Mouse (Mus musculus): ENCODE results near the gene Mcm7. TPM values are rescaled to one million over a fixed set of nuclear protein-coding genes. Genes with fewer than 3 reads are reported as not detected.
A peak's percentile ranks its signal among the peaks of the same experiment; 100 is the strongest.
"Not testable (repeated sequence)": the region's sequence is repeated elsewhere in the genome, so short reads cannot be mapped to it uniquely, and the experiment has no call there.

Mcm7 gene
- 10 to 100 TPM in 1 of 2 experiments, 1 to 10 TPM in 1; 9.3 to 11.6 TPM for total RNA-seq (2021)
- long read RNA-seq, experiment 1, transcript Mcm7-201 (15 exons, 2,962 nt): major isoform, 7 of 10 reads
- long read RNA-seq, experiment 1, partial matches to known transcripts: 0 of 10 reads
- long read RNA-seq, experiment 1, other reads (novel, unspliced or antisense): 3 of 10 reads
- long read RNA-seq, experiment 2, transcript Mcm7-201 (15 exons, 2,962 nt): major isoform, 6 of 9 reads
- long read RNA-seq, experiment 2, partial matches to known transcripts: 0 of 9 reads
- long read RNA-seq, experiment 2, other reads (novel, unspliced or antisense): 3 of 9 reads

DNA sequence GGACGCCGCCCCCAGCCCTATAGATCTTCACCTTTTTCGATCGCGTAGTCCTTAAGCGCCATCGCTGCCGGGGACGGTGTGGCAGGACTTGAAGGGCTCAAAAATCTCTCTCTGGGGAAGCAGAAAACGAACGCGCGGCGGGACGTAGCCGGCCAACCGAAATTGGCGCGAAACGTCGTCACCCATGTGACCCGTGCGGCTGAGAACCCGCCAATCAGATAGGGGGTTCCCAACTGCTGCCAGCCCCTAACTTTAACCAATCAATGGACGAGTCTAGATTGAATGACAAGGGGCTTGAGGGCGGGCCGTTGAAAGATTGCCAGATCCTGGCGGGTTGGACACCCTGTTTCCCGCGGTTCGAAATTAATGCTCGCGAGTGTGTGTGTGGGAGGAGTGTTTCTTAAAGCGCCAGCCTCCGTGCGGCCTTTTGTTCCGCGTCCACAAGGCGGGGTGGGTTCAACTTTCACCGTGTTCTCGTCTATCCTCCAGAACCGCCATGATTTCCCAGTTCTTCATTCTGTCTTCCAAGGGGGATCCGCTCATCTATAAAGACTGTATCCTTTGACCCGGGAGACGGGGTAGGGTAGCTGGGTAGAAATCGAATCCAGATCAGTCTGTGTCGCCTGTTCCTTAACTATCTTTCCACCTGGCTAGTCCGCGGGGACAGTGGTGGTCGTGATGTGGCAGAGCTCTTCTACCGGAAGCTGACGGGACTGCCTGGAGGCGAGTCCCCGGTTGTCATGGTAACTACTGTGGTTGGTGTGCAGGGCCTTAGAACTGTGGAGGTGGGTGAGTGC, at the start of gene Mcm7, which contains the start of gene Ap4m1:
TSS of gene Mcm7 (minus strand) at position 728 of the 797 bp plus-strand sequence.
TSS of gene Ap4m1 (plus strand) at position 308 of the 797 bp plus-strand sequence.
- peak; percentile 99 to 100 for DNase-seq

DNA sequence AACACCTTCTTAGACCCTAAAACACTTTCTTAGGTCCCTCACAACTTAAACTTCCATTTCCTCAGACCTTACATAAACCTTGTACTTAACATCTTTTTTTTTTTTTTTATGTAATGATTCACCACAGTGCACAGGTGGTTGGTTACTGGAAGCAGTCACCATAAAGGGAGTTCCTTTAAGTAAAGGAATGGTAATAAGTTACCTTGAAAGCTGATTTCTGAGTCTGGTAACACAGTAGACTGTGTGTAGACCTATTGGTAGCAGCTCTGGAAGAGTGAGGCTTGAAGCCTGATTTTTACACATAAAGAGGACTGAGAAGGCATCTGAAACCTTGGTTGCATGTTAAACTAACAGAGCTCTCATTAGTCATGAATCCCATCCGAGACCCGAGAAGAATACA, 47.6 kb upstream of the Mcm7 start:
- no peak for DNase-seq

DNA sequence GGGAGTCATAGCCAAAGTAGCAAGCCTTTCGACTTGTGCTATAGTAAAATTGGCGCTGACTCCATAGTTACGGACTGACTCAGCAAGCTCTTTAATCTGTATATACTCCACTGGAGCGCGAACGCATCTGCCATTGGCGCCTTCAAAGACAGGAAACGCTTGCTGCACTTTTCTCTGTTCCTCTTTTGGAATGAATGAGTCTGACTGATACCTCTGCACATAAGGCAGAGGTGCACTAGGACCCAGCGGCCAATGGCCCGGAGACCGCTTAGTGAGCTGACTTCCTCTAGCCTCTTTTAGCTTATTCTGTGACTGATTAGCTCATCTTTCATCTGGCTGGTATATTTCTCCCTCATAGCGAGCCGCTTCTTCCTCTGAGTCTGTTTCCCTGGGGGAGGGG, 44.4 kb upstream of the Mcm7 start:
- DNase-seq: not testable (repeated sequence)

DNA sequence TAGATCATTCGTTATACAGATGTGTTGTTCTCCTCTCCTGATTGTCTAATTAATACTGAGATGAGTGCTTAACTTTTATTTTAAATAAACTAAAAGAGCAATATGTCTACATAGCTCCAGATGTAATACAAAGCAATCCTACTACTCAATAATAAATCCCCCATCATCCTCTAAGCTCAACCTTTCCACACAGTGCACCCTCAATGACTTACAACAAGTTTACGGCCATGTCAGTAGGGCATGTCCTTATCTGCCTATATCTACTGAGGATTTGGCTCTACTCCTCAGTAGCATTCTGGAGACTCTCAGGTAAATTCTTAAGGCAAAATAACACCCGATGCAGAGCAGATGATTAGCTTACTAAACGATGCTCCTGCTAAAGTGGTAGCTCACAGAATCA, 35.7 kb upstream of the Mcm7 start:
- no peak for DNase-seq

DNA sequence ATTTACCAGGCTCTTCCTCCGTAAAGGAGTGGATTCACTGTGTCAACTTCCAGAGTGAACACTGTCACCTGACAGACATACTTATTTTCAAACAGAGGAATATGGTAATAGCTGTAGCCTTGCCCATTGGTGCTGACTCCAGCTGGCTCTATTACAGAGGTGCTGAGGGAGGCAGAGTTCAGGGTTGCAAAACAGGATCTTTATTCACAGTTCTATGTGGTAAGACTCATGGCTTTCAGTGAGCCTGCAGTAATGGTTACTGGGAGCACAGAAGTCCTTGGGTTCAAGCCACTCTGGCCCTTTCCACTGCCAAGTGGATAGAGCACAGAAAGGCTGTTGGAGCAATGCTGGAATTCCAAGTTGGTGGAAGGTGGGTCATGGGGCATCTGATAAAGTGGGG, 35.0 kb upstream of the Mcm7 start:
- DNase-seq: peak in 1 of 2 experiments; percentile 47

- DNase-seq: no peak
Observed at GRCm38 (mm10) chr5:138202086-138202485, 29.9 kb upstream of the Mcm7 start.

GRCm38 (mm10) chr5:138199576-138199975, 27.4 kb upstream of the Mcm7 start:
- no peak for DNase-seq

DNA sequence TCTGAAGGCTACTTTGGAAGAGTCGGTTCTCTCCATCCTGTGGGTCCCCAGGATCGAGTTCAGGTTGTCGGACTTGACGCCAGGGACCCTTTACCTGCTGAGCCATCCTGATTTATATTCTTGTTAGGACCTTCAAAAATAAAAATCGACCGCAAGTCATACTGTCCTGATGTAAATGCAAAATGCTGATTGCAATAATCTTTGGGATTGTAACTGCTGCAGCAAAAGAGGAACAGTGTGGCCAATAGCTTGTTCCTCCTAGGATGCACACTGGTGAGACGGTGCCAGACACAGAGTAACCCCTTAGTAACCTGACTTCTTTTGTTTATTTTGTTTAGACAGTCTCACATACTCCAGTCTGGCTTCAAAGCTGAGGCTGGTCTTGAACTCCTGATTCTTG, 23.2 kb upstream of the Mcm7 start:
- DNase-seq: no peak

DNA sequence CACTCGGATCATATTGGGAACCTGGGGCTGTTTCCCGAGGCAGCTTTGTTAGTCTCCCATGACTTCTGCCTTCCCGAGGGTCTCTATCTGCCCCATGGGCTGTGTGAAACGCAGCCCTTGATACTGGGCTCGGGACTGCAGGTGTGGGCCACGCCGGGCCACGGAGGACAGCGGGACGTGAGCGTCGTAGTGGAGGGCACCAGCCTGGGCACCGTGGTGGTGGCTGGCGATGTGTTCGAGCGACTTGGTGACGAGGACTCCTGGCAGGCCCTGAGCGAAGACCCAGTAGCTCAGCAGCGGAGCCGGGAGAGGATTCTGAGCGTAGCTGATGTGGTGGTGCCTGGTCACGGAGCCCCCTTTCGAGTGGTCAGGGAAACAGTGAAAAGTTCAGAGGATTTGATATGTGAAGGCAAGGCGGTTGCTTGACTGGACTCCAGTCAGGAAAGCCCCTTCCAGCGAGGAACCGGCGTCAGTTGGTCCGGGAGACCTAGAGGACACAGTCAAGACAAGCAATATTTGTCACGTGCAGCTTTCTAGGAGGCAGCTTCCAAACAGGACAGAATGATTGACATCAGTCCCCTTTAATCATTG, 22.6 kb upstream of the Mcm7 start:
- DNase-seq: peak; percentile 31 to 58

DNA sequence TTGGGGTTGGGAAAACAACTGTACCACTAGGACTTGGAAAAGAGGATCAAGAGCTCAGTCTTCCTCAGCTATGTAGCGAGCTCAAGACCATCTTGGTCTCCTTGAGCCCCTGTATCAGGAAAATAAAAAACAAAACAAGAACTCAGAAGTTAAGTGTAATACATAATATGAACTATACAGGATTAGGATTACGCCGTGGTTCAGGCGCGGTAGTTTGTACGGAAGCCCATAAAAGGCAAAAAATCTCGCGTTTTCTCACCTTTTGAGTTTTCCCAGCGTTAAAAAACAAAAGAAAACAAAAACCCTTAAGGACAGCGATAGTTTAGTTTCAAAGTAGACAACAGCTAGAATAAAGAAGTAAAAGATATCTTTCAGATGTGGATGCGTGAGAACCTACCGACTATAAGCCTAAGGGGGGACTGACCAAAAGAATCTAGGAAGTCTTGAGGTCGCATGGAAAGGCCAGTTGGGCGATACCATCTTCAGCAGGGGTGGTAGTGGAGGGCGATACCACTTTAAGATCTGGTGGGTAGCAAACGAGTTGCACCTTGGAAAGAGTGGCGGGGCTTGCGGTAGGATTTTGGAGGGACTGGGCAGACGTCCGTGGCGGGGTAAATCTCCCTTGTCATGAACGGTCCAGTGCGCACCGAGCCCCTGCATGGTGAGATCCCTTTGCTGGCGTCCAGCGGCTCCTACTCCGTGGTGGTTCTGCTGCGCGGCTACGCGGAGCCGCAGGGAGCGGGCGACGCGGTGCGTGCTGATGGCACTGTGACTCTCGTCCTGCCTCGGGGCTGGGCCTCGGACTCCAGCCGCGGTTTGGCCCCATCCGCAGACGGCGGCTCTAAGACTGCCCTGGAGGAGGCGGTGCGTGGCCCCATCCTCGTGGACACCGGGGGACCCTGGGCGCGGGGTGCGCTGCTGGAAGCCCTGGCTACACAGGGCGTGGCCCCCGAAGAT, 21.8 kb upstream of the Mcm7 start, which contains the start of gene Mblac1:
TSS of gene Mblac1 (plus strand) at position 544 of the 957 bp plus-strand sequence.
- DNase-seq: peak; percentile 90 to 94

DNA sequence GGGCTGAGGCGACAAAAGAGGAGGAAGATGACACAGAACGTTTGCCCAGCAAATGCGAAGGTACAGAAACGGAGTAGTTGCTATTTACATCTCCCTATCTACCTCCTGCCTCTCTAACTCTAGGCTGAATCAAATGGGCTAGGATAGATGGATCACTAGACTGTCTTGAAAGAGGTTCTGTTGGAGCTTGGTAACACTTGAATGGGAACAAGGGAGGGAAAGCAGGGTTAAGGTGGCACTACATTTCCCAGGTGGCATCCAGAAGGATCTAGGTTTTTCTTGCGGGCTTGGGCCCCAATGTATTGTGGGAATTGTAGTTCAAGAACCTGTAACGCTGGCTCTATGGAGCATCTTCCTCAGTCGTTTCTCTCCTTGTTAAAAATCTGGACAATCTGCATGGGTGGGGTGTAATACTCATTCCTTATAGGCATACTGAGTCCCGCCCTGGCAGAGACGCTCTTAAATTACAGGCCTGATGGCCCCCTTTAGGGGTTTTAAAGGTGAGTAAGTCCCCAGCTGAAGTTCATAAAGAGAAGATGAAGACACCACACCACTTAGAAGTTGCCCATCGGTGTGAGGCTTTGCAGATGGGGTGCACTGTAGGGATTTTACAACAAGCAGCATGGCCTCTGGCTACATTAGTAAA, 15.6 kb upstream of the Mcm7 start:
- DNase-seq: peak; percentile 87 to 89

- DNase-seq: peak; percentile 90 to 93
Observed at GRCm38 (mm10) chr5:138186950-138187638, 14.9 kb upstream of the Mcm7 start, which contains the start of the genes Taf6 and Cnpy4. Taf6 (minus strand) TSS chr5:138187451. Cnpy4 (plus strand) TSS chr5:138187485.

- DNase-seq: no peak
Observed at GRCm38 (mm10) chr5:138173217-138173616, 995 bp upstream of the Mcm7 start.

DNA sequence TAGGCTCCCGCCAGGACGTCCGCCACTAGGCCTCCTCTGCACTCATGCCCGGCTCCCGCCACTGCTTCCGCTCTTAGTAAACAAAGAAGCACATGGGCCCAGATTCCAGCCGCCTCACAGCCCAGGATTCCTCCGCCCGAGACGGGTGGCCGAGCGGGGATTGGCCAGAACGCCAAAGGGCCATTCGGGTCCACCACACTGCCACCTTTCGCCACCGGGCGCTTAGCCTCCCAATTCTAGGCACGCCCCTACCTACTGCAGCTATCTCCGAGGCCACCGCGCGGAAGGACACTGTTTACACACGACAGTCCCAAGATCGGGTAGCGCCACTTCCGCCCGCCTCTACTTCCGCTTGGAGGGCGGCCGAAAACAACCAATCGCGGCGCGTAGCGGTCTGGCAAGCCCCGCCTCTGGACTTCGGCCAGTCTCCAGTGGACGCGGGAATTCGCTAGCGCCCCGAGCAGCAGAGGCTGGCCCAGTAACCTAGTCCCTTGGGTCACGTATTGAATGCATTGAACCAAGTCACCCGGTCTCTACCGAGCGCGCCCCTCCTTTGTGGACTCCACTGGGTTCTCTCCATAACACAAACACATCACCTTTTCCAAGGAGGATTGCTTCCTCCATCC, 1.2 kb downstream of the Mcm7 start:
- DNase-seq: peak; percentile 97 to 98

DNA sequence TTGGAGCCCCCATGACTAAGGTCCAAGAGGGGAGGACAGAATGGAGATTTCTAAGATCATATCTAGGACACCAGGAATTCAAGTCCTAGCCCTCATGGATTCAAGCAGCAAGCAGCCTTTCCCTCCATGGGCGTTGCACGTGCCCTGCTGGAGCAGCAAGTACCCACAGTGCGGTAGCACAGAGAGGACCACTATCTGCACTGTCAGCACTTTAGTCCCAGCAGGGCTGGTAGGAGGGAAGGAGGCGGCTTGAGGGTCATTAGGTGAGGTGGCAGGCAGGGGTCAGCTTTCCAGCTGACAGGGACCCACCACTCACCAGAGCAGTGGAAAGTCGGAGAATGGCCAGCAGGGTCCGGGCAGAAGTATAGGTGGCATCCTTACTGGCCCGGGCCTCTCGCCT, 6.6 kb downstream of the Mcm7 start:
- DNase-seq: no peak

DNA sequence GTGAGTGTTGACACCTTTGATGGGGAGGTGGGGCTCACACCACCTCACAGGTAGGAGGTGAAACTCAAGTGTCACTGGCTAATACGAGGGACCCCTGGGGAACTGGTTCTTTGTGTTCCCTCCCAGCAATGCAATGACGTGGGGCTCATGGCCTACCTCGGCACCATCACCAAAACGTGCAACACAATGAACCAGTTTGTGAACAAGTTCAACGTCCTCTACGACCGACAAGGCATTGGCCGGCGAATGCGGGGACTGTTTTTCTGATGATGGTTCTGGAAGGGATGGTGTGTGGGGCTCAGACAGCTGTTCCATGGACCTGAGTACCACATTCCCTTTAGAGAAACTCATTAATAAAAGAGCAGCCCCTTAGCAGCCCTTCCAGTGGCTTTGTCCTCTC, 8.6 kb downstream of the Mcm7 start:
- DNase-seq: no peak

- no peak for DNase-seq
Observed at GRCm38 (mm10) chr5:138163046-138163445, 9.2 kb downstream of the Mcm7 start.

DNA sequence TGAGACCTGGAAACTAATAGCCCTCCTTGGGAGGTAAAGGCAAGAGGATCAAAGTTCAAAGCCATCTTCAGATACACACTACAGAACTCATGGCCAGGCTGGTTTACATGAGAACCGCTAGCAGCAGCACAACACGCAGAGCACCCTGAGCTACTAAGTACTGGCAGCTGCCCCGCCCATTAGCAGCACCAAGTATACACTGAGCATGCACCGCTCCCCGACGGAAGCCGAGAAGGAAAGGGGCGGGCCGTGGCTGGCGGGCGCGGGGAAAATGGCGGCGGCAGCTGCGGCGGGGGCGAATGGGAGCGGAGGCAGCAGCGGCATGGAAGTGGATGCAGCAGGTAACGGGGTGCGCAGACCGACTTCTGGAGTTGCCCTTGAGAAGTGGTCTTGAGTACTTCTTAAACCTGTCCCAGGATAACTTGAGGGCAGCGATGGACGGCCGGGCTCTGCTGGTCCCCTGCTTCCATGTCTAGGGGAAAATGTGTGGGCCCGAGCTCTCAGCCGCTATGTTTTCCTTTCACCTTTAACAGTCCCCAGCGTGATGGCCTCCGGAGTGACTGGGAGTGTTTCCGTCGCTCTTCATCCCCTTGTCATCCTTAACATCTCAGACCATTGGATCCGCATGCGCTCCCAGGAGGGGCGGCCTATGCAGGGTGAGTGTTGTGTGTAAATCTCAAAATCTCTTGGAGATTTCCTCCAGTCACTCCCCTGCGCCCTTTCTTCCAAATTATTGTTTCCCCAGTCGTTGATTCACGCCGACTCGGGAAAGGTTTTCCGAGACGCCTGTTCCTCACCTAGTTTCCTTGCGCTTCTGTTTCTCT, 11.2 kb downstream of the Mcm7 start, which contains the start of gene Cops6:
TSS of gene Cops6 (plus strand) at position 230 of the 824 bp plus-strand sequence.
- peak; percentile 96 to 98 for DNase-seq

GRCm38 (mm10) chr5:138160224-138160762, 11.9 kb downstream of the Mcm7 start:
- DNase-seq: no peak

Data from heart, adult 18-20 months (tissue).